Mouse (Mus musculus): ENCODE measurements at regions not wholly inside any gene's neighbourhood (a gene's known extent, or its start where the extent isn't known, plus 50 kb on each side); places are given as distances from the start of the nearest gene placed in this dataset.

DNA sequence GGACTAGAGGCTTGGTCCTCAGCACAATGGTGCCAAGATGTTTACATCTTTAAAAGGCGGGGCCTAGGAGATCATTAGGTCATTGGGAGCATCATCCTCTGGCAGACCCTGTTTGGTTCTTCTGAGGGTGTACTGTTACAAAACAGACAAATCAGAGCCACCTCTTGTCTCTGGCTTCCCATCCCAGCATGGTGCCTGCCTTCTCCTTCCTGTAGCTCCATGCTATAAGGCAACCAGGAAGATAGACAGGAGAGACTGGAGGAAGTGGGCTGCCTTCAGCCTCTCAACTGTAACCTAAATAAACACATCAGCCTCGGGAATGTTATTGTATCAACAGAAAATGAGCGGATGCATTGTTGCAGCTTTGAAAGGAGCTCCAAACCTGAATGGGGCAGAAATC, 529.8 kb upstream of the Gm765 start:
- no peak for DNase-seq (ENCODE audit: low spot score in 2 of 2)

DNA sequence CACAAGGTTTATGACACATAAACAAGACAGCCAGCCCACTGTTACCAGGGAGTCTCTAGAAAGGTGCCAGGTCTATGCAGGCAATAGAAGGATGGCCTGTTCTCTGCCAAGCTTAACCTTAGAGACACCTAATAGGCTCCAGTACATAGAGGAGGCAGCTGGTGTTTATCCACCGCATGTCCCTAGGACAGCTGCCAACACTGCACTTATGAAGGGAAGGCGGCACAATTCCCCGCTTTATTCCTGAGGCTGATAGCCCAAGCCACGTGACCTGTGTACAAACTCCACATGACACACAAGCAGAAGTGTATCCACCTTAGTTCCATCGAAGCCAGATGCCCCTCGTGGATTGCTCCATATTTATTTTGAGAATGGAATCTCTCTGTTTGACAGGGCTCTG, 527.2 kb upstream of the Gm765 start:
- no peak for DNase-seq (ENCODE audit: low spot score in 2 of 2)

DNA sequence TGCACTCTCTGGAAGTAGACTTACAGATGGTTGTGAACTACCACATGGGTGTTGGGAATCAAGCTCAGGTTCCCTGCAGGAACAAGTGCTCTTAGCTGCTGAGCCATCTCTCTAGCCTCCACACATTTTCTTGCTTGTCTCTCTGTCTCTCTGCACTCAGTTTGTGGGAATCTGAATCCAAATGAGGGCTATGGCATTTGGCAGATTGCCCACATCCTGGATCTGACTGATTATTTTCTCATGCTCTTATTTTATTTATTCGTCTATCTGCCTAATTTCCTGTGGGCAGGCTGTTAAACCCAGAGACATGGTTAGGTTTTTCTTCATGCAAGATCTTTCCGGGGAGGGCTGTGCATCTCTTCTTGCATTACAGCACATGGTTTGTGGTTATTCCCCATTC, 521.8 kb upstream of the Gm765 start:
- DNase-seq (ENCODE audit: low spot score in 2 of 2): no peak

DNA sequence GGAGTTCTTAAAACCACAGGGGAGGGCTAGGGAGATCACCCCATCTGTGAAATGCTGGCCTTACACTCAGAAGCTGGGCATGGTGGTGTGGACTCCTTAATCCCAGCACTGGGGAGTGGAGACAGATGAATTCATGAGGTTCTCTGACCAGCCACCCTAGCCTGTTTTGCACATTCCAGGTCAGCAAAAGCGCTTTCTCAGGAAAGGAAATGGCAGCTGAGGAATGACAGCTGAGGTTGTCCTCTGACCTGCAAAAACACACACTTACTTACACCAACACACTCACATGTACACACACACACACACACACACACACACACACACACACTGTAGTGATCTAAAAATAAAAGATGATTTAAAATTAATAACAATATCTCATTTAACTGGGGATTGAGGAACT, 513.4 kb upstream of the Gm765 start:
- DNase-seq (ENCODE audit: low spot score in 2 of 2): no peak

DNA sequence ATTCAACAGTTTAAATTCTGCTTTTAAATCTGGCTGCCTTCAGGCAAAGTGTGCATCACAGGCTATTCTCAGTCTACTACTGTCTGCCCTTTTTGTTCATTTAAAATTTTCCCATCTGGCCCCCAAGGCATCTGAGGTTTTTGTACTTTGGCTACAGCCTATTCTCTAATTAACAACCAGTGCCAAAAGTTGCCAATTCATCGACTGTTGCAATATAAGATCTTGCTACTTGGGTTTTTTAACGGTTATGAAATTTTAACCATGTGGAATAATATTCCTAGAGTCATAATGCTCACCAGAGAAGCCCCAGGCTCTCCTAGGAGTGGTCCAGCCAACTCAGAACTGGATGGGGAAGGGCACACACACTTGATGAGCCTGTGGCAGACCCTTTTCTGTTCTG, 508.4 kb upstream of the Gm765 start:
- DNase-seq (ENCODE audit: low spot score in 2 of 2): no peak

DNA sequence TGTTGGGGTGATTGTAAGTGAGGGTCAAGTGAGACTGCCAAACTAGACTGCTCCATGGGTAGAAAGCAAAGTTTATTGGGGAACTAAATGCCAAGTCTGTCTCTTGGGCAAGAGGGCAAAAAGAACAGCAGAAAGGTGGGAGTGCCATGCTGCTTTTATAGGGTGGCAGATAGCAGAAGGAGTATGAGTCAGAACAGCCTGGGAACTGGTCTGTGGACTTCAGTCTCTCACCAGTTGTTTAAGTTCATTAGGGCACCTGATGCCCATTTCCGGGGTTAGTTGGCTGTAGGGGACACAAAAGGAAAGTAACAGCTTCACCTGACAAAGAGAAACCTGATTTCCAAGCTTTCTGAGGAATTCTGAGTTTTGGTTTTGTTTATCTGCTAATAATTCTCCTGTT, 506.3 kb upstream of the Gm765 start:
- DNase-seq (ENCODE audit: low spot score in 2 of 2): no peak

DNA sequence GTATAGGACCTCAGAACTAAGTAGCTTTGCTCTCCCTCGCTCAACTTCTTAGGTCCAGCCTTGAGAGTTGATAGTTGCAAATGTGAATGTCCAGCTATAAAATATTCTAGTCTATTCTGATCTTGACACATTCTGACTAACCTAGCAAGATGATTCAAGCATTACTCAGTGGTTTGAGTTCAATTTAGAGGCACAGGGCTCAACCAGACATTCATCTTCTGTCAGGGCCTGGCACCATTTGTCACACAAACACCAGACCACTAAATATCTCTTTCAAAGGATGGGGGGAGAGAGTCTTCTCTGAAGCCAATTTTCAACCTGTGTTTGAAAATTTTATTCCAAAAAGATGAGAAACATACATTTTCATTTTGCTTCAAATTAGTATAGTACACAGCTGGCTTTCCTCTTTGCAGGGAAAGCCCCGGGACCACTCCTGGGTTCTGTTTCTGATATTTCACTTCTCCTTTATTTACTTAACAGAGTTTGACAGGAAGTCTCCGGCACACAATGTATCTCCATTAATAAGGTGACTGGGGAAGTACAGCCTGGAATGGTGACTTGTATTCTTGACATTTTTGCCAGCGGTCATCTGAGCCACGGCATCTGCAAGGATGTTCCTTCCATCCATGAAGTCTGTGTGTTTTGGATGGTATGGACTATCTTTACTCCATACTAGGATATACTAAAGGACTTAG, 503.6 kb upstream of the Gm765 start:
- DNase-seq (ENCODE audit: low spot score in 2 of 2): no peak

DNA sequence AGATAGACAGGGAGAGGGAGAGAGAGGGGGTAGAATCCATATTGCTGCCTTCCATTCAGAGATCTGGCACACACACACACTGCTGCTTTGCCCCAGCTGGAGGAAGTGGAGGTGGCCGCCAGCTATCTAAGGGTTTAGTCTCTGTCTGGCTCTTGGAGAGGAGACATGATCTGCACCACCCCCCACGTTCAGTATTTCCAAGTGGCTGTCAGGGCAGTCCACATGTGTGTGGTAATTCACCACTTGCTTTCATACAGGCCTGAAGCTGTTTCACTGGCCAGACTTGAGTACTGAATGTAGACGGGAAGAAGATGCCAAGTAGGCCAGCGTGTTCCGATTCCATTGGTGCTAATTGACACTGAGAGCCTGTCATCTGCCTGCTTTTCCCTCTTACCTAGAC, 501.0 kb upstream of the Gm765 start:
- DNase-seq (ENCODE audit: low spot score in 2 of 2): no peak

DNA sequence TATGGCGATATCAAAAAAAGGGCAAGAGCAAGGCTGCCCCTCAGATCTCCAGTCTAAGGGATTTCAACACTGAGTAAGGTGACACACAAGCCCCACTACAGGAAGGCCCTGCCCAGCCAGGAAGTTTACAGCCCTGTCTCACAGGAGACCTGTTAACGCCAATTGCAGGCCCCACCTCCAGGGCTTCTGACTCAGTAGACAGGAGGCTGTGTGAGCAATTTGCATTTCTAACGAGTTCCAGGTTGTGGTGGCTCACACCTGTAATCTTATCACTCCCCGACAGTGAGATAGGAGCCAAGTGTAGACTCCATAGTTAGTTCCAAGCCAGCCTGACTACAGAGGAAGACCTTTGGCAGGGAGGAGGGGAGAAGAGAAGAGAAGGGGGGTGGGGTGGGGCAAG, 500.4 kb upstream of the Gm765 start:
- no peak for DNase-seq (ENCODE audit: low spot score in 2 of 2)

DNA sequence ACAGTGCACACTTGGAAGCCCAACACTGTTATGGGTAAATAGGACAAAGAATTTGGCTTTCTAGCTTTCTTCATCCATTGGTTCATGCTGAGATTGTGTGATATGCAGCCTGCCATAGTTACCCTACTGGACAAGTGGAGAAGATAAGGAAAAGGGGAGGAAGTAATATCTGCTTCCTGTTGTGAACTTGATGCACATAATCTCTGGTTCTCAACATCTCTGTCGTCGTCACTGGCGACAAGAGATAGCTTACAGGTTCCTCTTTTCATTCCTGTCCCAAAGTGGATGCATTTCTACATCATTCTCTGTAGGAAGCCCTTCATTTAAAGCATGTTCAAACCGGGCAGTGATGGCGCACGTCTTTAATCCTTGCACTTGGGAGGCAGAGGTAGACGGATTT, 491.4 kb upstream of the Gm765 start:
- DNase-seq (ENCODE audit: low spot score in 2 of 2): no peak

DNA sequence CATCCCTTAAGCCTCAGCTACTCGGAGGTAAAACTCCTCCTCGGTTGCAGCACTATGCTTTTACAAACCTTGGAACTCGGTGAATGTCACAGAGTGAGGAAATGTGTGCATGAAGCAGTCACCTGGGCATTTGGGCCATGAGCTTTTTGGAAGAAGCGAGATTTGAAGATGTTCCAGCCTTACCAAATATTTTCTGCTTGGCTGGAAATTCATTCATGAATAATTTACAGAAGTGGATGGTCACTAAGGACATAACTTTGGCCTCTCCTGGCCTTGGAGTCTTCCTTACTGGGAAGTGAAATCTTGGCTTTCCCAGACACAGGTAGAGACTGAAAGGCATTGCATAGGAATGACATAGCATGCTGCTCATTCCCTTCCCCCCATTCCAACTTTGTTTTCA, 487.6 kb upstream of the Gm765 start:
- DNase-seq (ENCODE audit: low spot score in 2 of 2): no peak

DNA sequence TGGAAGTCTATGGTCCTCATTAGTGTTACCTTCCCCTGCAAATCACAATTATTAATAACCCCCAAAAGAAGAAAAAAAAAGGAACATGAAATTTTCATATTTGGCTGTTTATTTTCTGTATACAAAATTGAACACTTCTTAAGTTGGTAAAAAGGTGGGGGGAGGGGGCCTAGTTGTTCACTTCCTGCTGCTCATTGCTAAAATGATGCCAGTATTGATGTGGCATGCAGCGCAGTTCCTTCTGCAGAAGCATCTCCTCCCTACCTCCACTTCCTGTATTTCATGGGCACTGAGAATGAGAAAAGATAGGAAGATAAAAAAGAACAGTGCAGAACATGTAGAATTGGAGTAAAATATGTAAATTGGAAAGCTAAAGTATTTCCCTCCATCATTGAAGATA, 465.5 kb upstream of the Gm765 start:
- no peak for DNase-seq (ENCODE audit: low spot score in 2 of 2)

DNA sequence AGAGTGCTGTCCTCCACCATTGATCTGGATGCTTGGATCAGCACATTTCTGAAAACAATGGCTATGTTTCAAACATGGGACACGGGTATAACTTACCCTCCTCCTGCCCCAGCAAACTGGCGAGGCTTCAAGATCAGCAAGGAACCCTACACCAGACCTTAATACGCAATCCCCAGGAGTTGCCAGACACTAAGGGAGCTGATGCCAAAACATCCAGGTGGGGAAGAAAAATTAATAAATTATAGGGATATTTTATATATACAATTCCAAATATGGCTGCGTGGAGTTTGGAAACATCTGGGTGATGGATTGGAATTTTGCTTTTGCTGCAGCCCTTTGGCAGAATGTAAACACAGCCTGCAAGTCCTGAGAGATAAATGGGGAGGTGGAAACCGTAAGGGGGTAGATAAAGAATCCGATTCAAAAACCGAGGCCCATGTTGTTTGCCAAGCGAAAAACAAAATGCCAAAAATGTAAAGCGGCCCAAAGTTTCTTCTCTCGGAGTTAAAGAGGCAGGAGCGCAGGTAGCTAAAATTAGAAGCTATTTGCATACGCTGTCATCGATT, 460.9 kb upstream of the Gm765 start:
- DNase-seq (ENCODE audit: low spot score in 2 of 2): no peak

DNA sequence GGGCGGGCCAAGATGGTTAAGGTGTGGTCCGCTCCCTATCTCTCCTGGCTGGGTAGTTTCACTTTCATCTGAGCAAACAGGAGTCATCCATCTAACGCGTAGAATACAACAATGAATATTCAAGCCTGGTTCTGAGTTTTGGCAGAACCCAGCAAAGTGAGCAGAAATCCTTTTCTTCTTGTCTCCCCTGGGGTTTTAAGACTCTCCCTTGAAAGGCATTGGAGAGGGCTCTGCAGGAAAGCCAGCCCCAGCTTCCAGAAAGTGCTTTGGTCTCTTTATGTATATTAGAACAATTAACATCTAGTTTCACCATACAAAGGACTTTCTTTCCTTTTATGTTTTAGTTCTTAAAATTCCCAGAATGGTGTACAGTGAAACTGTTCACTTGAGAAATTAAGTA, 458.5 kb upstream of the Gm765 start:
- DNase-seq (ENCODE audit: low spot score in 2 of 2): no peak

DNA sequence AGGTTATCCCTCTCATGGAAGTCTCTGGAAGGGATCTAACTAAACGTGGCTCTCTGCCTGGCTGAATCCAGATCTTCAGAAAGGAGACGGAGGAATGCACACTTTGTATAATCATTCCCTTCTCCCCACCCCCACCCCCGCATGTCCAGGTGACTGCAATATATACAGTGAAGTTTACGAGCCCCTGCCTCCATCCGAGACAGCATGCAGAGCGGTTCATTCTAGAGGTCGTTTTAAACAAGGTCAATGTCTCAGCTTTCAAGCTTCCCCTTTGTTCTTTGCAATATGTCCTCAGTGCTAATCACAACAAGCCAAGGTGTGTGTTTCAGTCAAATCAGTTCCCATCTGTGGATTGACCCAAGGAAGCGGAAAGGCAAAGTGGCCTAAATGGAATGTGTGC, 457.5 kb upstream of the Gm765 start:
- no peak for DNase-seq (ENCODE audit: low spot score in 2 of 2)

DNA sequence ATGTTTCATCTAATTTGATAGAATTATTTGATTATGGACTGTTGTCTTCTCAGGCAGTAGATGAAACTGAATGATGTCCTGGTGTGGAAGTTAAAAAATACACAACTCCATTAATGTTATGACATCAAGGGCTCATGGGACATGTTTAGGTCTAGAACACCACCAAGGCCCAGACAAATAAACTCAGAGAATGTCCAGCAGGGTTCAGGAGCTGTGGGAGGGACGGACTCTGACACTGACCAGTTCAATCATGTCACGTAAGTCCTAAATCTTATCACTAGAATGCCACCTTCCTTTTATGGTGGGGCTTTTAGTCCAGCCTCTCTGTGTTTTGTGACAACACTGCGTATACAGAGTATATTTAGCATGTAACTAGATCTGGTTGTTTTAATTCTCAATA, 455.2 kb upstream of the Gm765 start:
- no peak for DNase-seq (ENCODE audit: low spot score in 2 of 2)

DNA sequence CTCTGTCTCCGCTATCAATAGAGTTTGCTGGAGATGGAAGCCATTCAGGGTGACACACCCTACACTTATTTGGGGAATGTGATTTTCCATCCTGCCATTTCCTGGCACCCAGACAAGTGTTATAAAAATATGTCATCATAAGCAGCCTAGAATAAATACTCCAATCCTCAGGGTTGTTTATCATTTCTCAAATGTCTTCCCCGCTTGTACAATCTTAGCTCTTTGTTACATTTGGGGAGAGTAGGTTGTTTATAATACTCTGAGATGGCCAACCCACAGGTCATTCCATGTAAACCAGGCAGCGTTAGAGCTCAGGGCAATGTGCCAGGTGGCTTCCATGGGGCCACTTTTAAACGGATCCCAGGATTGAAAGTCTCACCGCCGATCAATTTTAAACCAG, 454.8 kb upstream of the Gm765 start:
- no peak for DNase-seq (ENCODE audit: low spot score in 2 of 2)

DNA sequence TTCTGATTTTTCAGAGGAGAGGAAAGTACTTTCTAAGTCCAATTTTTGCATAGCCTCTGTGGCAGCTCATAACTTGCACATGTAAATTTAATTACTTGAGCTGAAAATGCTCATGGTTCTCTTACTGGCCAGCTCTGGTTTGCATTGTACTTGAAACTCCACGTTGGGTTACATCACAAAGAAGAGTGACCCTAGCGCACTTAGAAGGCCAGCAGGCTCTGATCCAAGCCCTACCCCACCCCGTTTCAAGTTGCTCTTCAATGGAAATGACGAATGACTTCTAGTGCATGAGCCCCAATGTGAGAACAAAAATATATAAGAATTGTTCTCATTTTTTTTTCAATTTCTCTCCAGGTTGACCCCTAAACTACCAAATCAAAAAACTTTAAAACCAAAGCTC, 454.1 kb upstream of the Gm765 start:
- DNase-seq (ENCODE audit: low spot score in 2 of 2): no peak

DNA sequence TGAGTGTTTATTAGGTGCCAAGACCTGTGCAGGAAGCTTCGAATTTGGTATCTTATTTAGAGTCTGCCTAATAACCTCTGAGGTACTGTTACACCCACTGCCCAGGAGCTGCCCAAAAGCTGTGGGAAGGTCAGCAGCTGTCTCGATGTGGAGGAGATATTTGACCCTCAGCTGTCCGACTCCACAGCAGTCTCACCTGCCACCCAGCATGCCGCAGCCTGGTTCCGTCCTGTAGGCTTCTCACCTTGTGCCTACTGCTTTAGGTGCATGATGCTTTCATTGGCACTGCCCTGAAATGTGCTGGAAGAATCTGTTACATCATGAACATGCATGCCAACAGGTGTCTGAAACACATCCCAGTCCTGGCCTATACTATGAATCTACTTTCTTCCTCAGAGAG, 444.9 kb upstream of the Gm765 start:
- DNase-seq (ENCODE audit: low spot score in 2 of 2): no peak

DNA sequence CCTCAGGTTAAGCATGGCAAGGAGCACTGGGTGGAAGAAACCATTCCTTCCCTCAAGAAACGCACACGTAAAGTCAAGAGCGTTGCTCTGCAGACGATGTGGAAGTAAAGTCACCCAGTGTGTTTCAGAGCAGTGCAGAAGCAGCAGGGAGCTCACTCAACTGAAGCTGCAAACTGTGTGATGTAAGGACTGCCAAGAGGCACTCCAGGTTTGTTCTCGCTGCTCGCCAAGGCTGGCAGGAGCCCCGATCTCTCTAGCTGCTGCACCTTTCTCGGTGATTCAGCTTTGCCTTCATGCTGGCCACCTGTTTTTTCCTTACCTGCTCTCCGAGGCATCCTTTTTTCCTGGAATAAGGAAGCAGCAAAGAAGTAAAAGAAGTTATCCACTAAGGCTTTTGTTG, 439.5 kb upstream of the Gm765 start:
- DNase-seq (ENCODE audit: low spot score in 2 of 2): no peak

DNA sequence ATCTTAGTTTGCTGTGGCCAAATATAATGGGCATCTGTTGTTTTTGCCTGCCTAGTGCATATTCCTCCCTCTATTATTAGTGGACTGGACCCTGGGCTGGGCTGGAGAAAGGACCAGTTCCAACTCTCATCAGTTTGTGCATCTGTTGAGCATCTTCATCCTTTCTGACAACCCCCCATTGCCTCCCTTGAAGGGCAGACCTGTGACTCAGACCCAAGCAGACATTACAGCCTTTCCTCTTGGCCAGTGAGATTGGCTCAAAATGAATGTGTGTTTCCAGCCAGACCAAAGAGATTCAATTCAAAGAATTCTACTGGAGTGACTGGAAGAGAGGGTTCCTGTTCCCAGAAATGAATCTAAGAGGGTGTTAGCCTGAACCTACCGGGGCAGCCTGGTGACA, 433.2 kb upstream of the Gm765 start:
- no peak for DNase-seq (ENCODE audit: low spot score in 2 of 2)

DNA sequence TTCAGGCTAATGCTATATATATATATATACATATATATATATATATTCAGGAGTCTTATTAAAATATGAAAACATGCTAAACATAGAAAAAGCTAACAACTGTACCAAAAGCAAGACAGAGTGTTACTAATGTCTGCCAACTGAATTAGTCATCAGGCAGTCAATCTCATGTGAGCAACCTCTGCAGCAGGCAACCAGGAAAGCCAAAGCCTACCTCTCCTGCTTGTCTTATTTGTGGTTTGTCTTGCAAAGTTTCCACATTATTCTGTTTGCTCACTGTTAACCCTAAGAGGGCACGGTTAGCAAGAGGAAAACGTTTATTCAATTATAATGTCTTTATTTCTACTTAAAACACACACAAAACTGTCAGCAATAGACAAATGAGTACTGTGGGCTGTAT, 427.4 kb upstream of the Gm765 start:
- no peak for DNase-seq (ENCODE audit: low spot score in 2 of 2)

DNA sequence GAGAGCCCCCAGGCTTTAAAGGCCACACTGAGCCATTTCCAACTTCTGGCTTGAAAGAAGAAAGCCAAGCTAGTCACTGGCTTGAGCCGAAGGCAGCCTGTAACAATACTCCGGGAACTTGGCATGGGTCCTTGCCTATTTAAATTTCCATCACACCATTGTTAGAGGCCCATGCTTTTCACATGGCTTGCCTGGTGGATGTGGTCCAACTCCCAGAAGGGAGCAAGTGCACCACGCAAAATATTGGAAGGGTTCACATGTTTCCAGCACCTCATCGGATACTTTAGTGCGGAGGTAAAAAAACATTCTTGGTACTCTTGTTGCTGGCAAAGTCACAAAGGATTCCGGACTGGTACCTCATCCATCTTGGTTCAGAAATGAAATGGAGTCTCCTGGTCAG, 426.8 kb upstream of the Gm765 start:
- no peak for DNase-seq (ENCODE audit: low spot score in 2 of 2)

DNA sequence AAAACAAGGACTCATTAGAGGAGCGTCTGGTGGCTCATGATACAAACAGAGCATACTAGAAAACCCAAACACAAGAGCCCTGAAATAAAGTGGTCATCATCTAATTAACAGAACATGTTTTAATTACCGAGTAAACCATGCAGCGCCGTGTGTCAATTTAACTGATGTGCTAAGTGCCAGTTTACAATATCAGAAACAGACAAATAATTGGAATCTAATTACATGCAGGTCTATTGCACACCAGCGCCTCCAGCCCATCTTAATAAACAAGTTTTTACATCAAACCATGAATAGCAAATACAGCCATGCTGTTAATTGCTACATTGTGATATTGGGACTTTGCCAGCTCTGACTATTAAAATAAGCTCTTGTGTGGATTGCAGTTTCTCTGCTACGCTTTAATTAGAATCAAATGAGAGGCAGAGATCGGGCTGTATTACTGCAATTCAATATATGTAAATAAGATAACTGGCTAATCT, 425.3 kb upstream of the Gm765 start:
- no peak for DNase-seq (ENCODE audit: low spot score in 2 of 2)
